Mouse (Mus musculus) liver, adult 2 months (tissue): ENCODE results near the gene Gm11639. TPM values are rescaled to one million over a fixed set of nuclear protein-coding genes. Genes with fewer than 3 reads are reported as not detected.

Source experiments
- DNase-seq: peaks from one replicate; pipeline ENCODE4 v3.0.0-alpha.2; 2011; ENCODE audit warnings: low read depth, low spot score; ENCODE audit errors: extremely low read depth
- H3K27ac ChIP-seq: fragments of 200-500 bp; replicated peaks from 2 replicates; pipeline ENCODE4 v1.5.1; 2012; ENCODE audit warnings: low read depth, mild to moderate bottlenecking, control low read depth, inconsistent platforms, low read length; ENCODE audit not compliant: insufficient read depth
- H3K27me3 ChIP-seq: fragments of 200-500 bp; 2 replicates; pipeline ENCODE4 v1.6.1; 2012; ENCODE audit warnings: mild to moderate bottlenecking, moderate library complexity, low read length, inconsistent platforms; ENCODE audit not compliant: control insufficient read depth, insufficient read depth
- H3K36me3 ChIP-seq: fragments of 200-500 bp; 2 replicates; pipeline ENCODE4 v1.6.1; 2012; ENCODE audit warnings: low read length, inconsistent platforms; ENCODE audit not compliant: control insufficient read depth, insufficient read depth
- H3K4me1 ChIP-seq: fragments of 200-500 bp; 2 replicates; pipeline ENCODE4 v1.6.1; 2011; ENCODE audit warnings: low read length; ENCODE audit not compliant: control insufficient read depth, insufficient read depth
- H3K4me3 ChIP-seq: fragments of 200-500 bp; 2 replicates; pipeline ENCODE4 v1.5.1; 2011; ENCODE audit warnings: low read depth, mild to moderate bottlenecking, control low read depth, low read length, moderate library complexity; ENCODE audit not compliant: insufficient read depth
- H3K79me2 ChIP-seq: fragments of 200-500 bp; 2 replicates; pipeline ENCODE4 v1.6.1; 2012; ENCODE audit warnings: inconsistent platforms, mild to moderate bottlenecking, low read length, moderate library complexity; ENCODE audit not compliant: control insufficient read depth, insufficient read depth
- H3K9ac ChIP-seq: fragments of 200-500 bp; 2 replicates; pipeline ENCODE4 v1.6.1; 2012; ENCODE audit warnings: low read depth, mild to moderate bottlenecking, control low read depth, inconsistent platforms, low read length
- CTCF ChIP-seq: fragments of 200-500 bp; IDR thresholded peaks from 2 replicates; pipeline ENCODE4 v1.5.1; 2011; ENCODE audit warnings: low read depth, low read length, control low read depth
- POLR2A ChIP-seq: fragments of 200-500 bp; IDR thresholded peaks from 2 replicates; pipeline ENCODE4 v1.6.1; 2011; ENCODE audit warnings: low read length, control low read depth; ENCODE audit not compliant: insufficient read depth; ENCODE audit errors: extremely low read depth
- WGBS: fragments of 180-500 bp; shearing (Covaris S2); methylation state at CpG from one replicate; pipeline ENCODE4 v1.1.7; 2018; 5-methylcytosine and 5-hydroxymethylcytosine counted together
- polyA plus RNA-seq: library from polyadenylated mRNA; depleted of rRNA; stranded (reverse); fragments of >200 nt; gene quantifications from 2 replicates; pipeline ENCODE4 v1.2.3, GENCODE M21; 2012
- total RNA-seq: library from RNA; depleted of rRNA; stranded (reverse); fragments of >200 nt; gene quantifications from 2 replicates; pipeline ENCODE4 v1.2.3, GENCODE M21; 2014

Gm11639 gene
- total and polyA plus RNA-seq, 2 experiments, result under 0.01 TPM; not detected in 1

GRCm38 (mm10) chr11:104660599-104660998, 24.9 kb upstream of the Gm11639 start:
- H3K4me1 ChIP-seq, result no peaks in the 10 kb centered on the region
- DNase-seq, result no peak
- TF ChIP-seq CTCF, result no peak; the same call in 1 of the 2 replicates
- no peak for TF ChIP-seq POLR2A
- no peaks in the 10 kb centered on the region for H3K27me3 ChIP-seq
- H3K36me3 ChIP-seq, result no peaks in the 10 kb centered on the region
- no peak overlapping the region for H3K27ac ChIP-seq
- no peak overlapping the region for H3K4me3 ChIP-seq
- no peak overlapping the region for H3K9ac ChIP-seq
- WGBS, result 96% methylated on average over 4 of the region's 4 CpGs
- H3K79me2 ChIP-seq, result no peaks in the 10 kb centered on the region

GRCm38 (mm10) chr11:104661106-104661505, 24.4 kb upstream of the Gm11639 start:
- Histone ChIP-seq H3K9ac (no peak overlapping the region), H3K79me2 (no peaks in the 10 kb centered on the region), H3K4me3 (no peak overlapping the region), H3K4me1 (no peaks in the 10 kb centered on the region), H3K36me3 (no peaks in the 10 kb centered on the region), H3K27me3 (no peaks in the 10 kb centered on the region), H3K27ac (no peak overlapping the region)
- 88% methylated on average over 5 of the region's 5 CpGs for WGBS
- no peak for TF ChIP-seq CTCF
- TF ChIP-seq POLR2A, result no peak
- no peak for DNase-seq

GRCm38 (mm10) chr11:104661531-104662205, 23.8 kb upstream of the Gm11639 start:
- H3K4me3 ChIP-seq, result no peak overlapping the region
- H3K9ac ChIP-seq, result no peak overlapping the region
- TF ChIP-seq POLR2A, result no peak
- TF ChIP-seq CTCF, result no peak
- WGBS, result 74% methylated on average over 20 of the region's 20 CpGs
- H3K36me3 ChIP-seq, result no peaks in the 10 kb centered on the region
- H3K27me3 ChIP-seq, result no peaks in the 10 kb centered on the region
- no peaks in the 10 kb centered on the region for H3K4me1 ChIP-seq
- no peak for DNase-seq
- no peak overlapping the region for H3K27ac ChIP-seq
- H3K79me2 ChIP-seq, result no peaks in the 10 kb centered on the region

GRCm38 (mm10) chr11:104662573-104662972, 22.9 kb upstream of the Gm11639 start:
- Histone ChIP-seq H3K9ac (no peak overlapping the region), H3K79me2 (no peaks in the 10 kb centered on the region), H3K27ac (no peak overlapping the region), H3K4me3 (no peak overlapping the region), H3K4me1 (no peaks in the 10 kb centered on the region), H3K36me3 (no peaks in the 10 kb centered on the region), H3K27me3 (no peaks in the 10 kb centered on the region)
- DNase-seq, result no peak
- WGBS, result 88% methylated on average over 11 of the region's 11 CpGs
- TF ChIP-seq POLR2A (no peak), CTCF (no peak)

- WGBS, result 58% methylated on average over 6 of the region's 6 CpGs
- no peaks in the 10 kb centered on the region for H3K36me3 ChIP-seq
- H3K4me3 ChIP-seq, result no peak overlapping the region
- no peak for DNase-seq
- H3K4me1 ChIP-seq, result no peaks in the 10 kb centered on the region
- TF ChIP-seq CTCF, result no peak
- TF ChIP-seq POLR2A, result no peak
- no peaks in the 10 kb centered on the region for H3K27me3 ChIP-seq
- H3K27ac ChIP-seq, result no peak overlapping the region
- no peaks in the 10 kb centered on the region for H3K79me2 ChIP-seq
- no peak overlapping the region for H3K9ac ChIP-seq
Measured at GRCm38 (mm10) chr11:104663241-104663877, 22.1 kb upstream of the Gm11639 start.

GRCm38 (mm10) chr11:104663878-104664261, 21.6 kb upstream of the Gm11639 start:
- Histone ChIP-seq H3K4me1 (no peaks in the 10 kb centered on the region), H3K36me3 (no peaks in the 10 kb centered on the region), H3K79me2 (no peaks in the 10 kb centered on the region), H3K4me3 (no peak overlapping the region), H3K27ac (no peak overlapping the region), H3K9ac (no peak overlapping the region), H3K27me3 (no peaks in the 10 kb centered on the region)
- no peak for DNase-seq
- 60% methylated on average over 3 of the region's 3 CpGs for WGBS
- TF ChIP-seq CTCF (no peak), POLR2A (no peak)
